Mouse (Mus musculus): ENCODE data around the gene Dcun1d4. TPM values are rescaled to one million over a fixed set of nuclear protein-coding genes. Genes with fewer than 3 reads are reported as not detected.

The Dcun1d4 gene
- polyA plus RNA-seq, 1 experiment: 4.7 TPM

GRCm38 (mm10) chr5:73497401-73497800, 16.6 kb downstream of the Dcun1d4 start:
- no peak overlapping the region for H3K4me3 ChIP-seq (ENCODE audit: insufficient read depth, low read length)
- TF ChIP-seq POLR2A (IDR thresholded peaks at IDR 0.05; ENCODE audit: borderline replicate concordance, low read depth, low read length): no peak
- TF ChIP-seq CTCF (IDR thresholded peaks at IDR 0.05; ENCODE audit: low read depth, low read length): no peak
- H3K27ac ChIP-seq (ENCODE audit: insufficient read depth, low read depth, low read length): no peak overlapping the region
- peaks cover 5% of the 10 kb centered on the region for H3K4me1 ChIP-seq (ENCODE audit: control insufficient read depth, insufficient read depth, low read length)

GRCm38 (mm10) chr5:73498559-73498958, 17.8 kb downstream of the Dcun1d4 start:
- Histone ChIP-seq H3K4me3 (ENCODE audit: insufficient read depth, low read length) (no peak overlapping the region), H3K4me1 (ENCODE audit: control insufficient read depth, insufficient read depth, low read length) (peaks cover 5% of the 10 kb centered on the region), H3K27ac (ENCODE audit: insufficient read depth, low read depth, low read length) (no peak overlapping the region)
- TF ChIP-seq CTCF (IDR thresholded peaks at IDR 0.05; ENCODE audit: low read depth, low read length) (no peak), POLR2A (IDR thresholded peaks at IDR 0.05; ENCODE audit: borderline replicate concordance, low read depth, low read length) (no peak)

GRCm38 (mm10) chr5:73500867-73501440, 20.2 kb downstream of the Dcun1d4 start:
- Histone ChIP-seq H3K27ac (ENCODE audit: insufficient read depth, low read depth, low read length) (no peak overlapping the region), H3K4me1 (ENCODE audit: control insufficient read depth, insufficient read depth, low read length) (peaks cover 3% of the 10 kb centered on the region; the same call in 1 of the 2 replicates), H3K4me3 (ENCODE audit: insufficient read depth, low read length) (no peak overlapping the region)
- TF ChIP-seq CTCF (IDR thresholded peaks at IDR 0.05; ENCODE audit: low read depth, low read length): no peak
- no peak for TF ChIP-seq POLR2A (IDR thresholded peaks at IDR 0.05; ENCODE audit: borderline replicate concordance, low read depth, low read length)

- TF ChIP-seq POLR2A (IDR thresholded peaks at IDR 0.05; ENCODE audit: borderline replicate concordance, low read depth, low read length) (no peak), CTCF (IDR thresholded peaks at IDR 0.05; ENCODE audit: low read depth, low read length) (no peak)
- H3K4me1 ChIP-seq (ENCODE audit: control insufficient read depth, insufficient read depth, low read length): 0 out of 2 replicates have a peak, but pooled peaks cover under 1% of the 10 kb centered on the region
- H3K4me3 ChIP-seq (ENCODE audit: insufficient read depth, low read length): no peak overlapping the region
- H3K27ac ChIP-seq (ENCODE audit: insufficient read depth, low read depth, low read length): no peak overlapping the region
Measured at GRCm38 (mm10) chr5:73502422-73502821, 21.6 kb downstream of the Dcun1d4 start.

- H3K27ac ChIP-seq (ENCODE audit: insufficient read depth, low read depth, low read length): no peak overlapping the region
- TF ChIP-seq CTCF (IDR thresholded peaks at IDR 0.05; ENCODE audit: low read depth, low read length) (no peak), POLR2A (IDR thresholded peaks at IDR 0.05; ENCODE audit: borderline replicate concordance, low read depth, low read length) (no peak)
- H3K4me1 ChIP-seq (ENCODE audit: control insufficient read depth, insufficient read depth, low read length): no peaks in the 10 kb centered on the region
- no peak overlapping the region for H3K4me3 ChIP-seq (ENCODE audit: insufficient read depth, low read length)
Measured at GRCm38 (mm10) chr5:73503015-73503757, 22.4 kb downstream of the Dcun1d4 start.

- Histone ChIP-seq H3K4me1 (ENCODE audit: control insufficient read depth, insufficient read depth, low read length) (no peaks in the 10 kb centered on the region), H3K27ac (ENCODE audit: insufficient read depth, low read depth, low read length) (no peak overlapping the region), H3K4me3 (ENCODE audit: insufficient read depth, low read length) (no peak overlapping the region)
- no peak for TF ChIP-seq CTCF (IDR thresholded peaks at IDR 0.05; ENCODE audit: low read depth, low read length)
- no peak for TF ChIP-seq POLR2A (IDR thresholded peaks at IDR 0.05; ENCODE audit: borderline replicate concordance, low read depth, low read length)
Measured at GRCm38 (mm10) chr5:73511074-73511473, 30.3 kb downstream of the Dcun1d4 start.

GRCm38 (mm10) chr5:73512241-73512640, 31.4 kb downstream of the Dcun1d4 start:
- H3K27ac ChIP-seq (ENCODE audit: insufficient read depth, low read depth, low read length): no peak overlapping the region
- no peaks in the 10 kb centered on the region for H3K4me1 ChIP-seq (ENCODE audit: control insufficient read depth, insufficient read depth, low read length)
- no peak for TF ChIP-seq CTCF (IDR thresholded peaks at IDR 0.05; ENCODE audit: low read depth, low read length)
- no peak for TF ChIP-seq POLR2A (IDR thresholded peaks at IDR 0.05; ENCODE audit: borderline replicate concordance, low read depth, low read length)
- H3K4me3 ChIP-seq (ENCODE audit: insufficient read depth, low read length): no peak overlapping the region

- no peaks in the 10 kb centered on the region for H3K4me1 ChIP-seq (ENCODE audit: control insufficient read depth, insufficient read depth, low read length)
- H3K4me3 ChIP-seq (ENCODE audit: insufficient read depth, low read length): no peak overlapping the region
- H3K27ac ChIP-seq (ENCODE audit: insufficient read depth, low read depth, low read length): no peak overlapping the region
- no peak for TF ChIP-seq CTCF (IDR thresholded peaks at IDR 0.05; ENCODE audit: low read depth, low read length)
- TF ChIP-seq POLR2A (IDR thresholded peaks at IDR 0.05; ENCODE audit: borderline replicate concordance, low read depth, low read length): no peak
Measured at GRCm38 (mm10) chr5:73512661-73513060, 31.9 kb downstream of the Dcun1d4 start.

GRCm38 (mm10) chr5:73514202-73514601, 33.4 kb downstream of the Dcun1d4 start:
- TF ChIP-seq CTCF (IDR thresholded peaks at IDR 0.05; ENCODE audit: low read depth, low read length): no peak
- no peak for TF ChIP-seq POLR2A (IDR thresholded peaks at IDR 0.05; ENCODE audit: borderline replicate concordance, low read depth, low read length)
- Histone ChIP-seq H3K4me1 (ENCODE audit: control insufficient read depth, insufficient read depth, low read length) (no peaks in the 10 kb centered on the region), H3K4me3 (ENCODE audit: insufficient read depth, low read length) (no peak overlapping the region), H3K27ac (ENCODE audit: insufficient read depth, low read depth, low read length) (no peak overlapping the region)

- Histone ChIP-seq H3K4me1 (ENCODE audit: control insufficient read depth, insufficient read depth, low read length) (no peaks in the 10 kb centered on the region), H3K27ac (ENCODE audit: insufficient read depth, low read depth, low read length) (no peak overlapping the region), H3K4me3 (ENCODE audit: insufficient read depth, low read length) (no peak overlapping the region)
- TF ChIP-seq CTCF (IDR thresholded peaks at IDR 0.05; ENCODE audit: low read depth, low read length) (no peak), POLR2A (IDR thresholded peaks at IDR 0.05; ENCODE audit: borderline replicate concordance, low read depth, low read length) (no peak)
Measured at GRCm38 (mm10) chr5:73517299-73517698, 36.5 kb downstream of the Dcun1d4 start.

Data from bone marrow macrophage, adult 2 months (primary cell).